Mouse (Mus musculus): ENCODE data around the gene Cfap97. TPM values are rescaled to one million over a fixed set of nuclear protein-coding genes. Genes with fewer than 3 reads are reported as not detected.

The Cfap97 gene
- total and polyA plus RNA-seq, 2 experiments from 2014 or later = 22.1 to 24.4 TPM

GRCm38 (mm10) chr8:46210404-46211315, 59.1 kb downstream of the Cfap97 start, which contains the start of gene Slc25a4:
Gene Slc25a4 (minus strand): TSS chr8:46211284.
- 2% methylated on average over 79 of the region's 84 CpGs for WGBS
- 0 out of 2 replicates have a peak, but pooled peaks have one; percentile 3 for TF ChIP-seq CTCF (IDR thresholded peaks at IDR 0.05; ENCODE audit: low read depth)
- Histone ChIP-seq H3K36me3 (ENCODE audit: insufficient read depth) (peaks cover 34% of the 10 kb centered on the region), H3K4me3 (ENCODE audit: low read depth, low read length) (peak within 1 kb of the TSS; percentile 69), H3K9ac (peak within 1 kb of the TSS; percentile 93), H3K4me2 (ENCODE audit: low read depth) (peak within 1 kb of the TSS; percentile 84), H3K4me1 (ENCODE audit: insufficient read depth) (peaks cover 15% of the 10 kb centered on the region), H3K27me3 (ENCODE audit: insufficient read depth, low read length) (no peaks in the 10 kb centered on the region), H3K9me3 (ENCODE audit: low read length) (no peaks in the 10 kb centered on the region), H3K27ac (ENCODE audit: low read depth, low read length) (peak within 1 kb of the TSS; percentile 97)
- peak; percentile 98 for ATAC-seq
- DNase-seq = peak; percentile 96

DNA sequence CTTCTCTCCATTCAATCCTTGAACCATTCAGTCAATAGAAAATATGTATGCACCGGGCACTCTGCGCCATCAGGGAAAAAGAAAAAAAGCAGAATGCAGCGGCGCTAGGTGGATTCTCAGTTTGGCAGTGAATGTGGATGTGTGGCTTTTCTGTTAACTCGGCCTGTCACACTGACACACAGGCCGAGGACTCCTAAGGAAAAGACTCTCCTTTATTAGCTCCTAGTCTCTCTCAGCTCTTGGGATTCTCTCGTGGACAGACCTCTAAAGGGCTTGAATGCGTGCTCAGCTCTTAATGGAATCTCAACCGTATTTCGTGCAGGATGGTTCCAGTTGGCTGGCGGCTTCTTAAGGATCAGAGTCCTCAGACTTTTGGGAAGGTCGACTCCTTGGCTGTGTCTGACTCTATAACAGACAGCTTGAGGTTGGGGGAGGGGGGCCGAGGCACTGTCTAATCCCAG, 60.1 kb downstream of the Cfap97 start:
- peak overlapping the region; percentile 97 for H3K27ac ChIP-seq (ENCODE audit: low read depth, low read length)
- H3K9ac ChIP-seq = peak overlapping the region; percentile 93
- peak overlapping the region; percentile 84 for H3K4me2 ChIP-seq (ENCODE audit: low read depth)
- WGBS = 5% methylated on average over 13 of the region's 13 CpGs
- H3K27me3 ChIP-seq (ENCODE audit: insufficient read depth, low read length) = no peaks in the 10 kb centered on the region
- H3K9me3 ChIP-seq (ENCODE audit: low read length) = no peaks in the 10 kb centered on the region
- peak overlapping the region; percentile 69 for H3K4me3 ChIP-seq (ENCODE audit: low read depth, low read length)
- DNase-seq (peak; percentile 69), ATAC-seq (peak; percentile 0; the same call in 1 of the 2 replicates)
- H3K4me1 ChIP-seq (ENCODE audit: insufficient read depth) = peaks cover 15% of the 10 kb centered on the region
- no peak for TF ChIP-seq CTCF (IDR thresholded peaks at IDR 0.05; ENCODE audit: low read depth)
- peaks cover 24% of the 10 kb centered on the region for H3K36me3 ChIP-seq (ENCODE audit: insufficient read depth)

- peaks cover 20% of the 10 kb centered on the region for H3K36me3 ChIP-seq (ENCODE audit: insufficient read depth)
- no peak overlapping the region for H3K4me2 ChIP-seq (ENCODE audit: low read depth)
- no peak overlapping the region for H3K9ac ChIP-seq
- no peaks in the 10 kb centered on the region for H3K27me3 ChIP-seq (ENCODE audit: insufficient read depth, low read length)
- DNase-seq = no peak
- H3K27ac ChIP-seq (ENCODE audit: low read depth, low read length) = no peak overlapping the region
- no peak for ATAC-seq
- H3K4me1 ChIP-seq (ENCODE audit: insufficient read depth) = peaks cover 15% of the 10 kb centered on the region
- TF ChIP-seq CTCF (IDR thresholded peaks at IDR 0.05; ENCODE audit: low read depth) = no peak
- no peaks in the 10 kb centered on the region for H3K9me3 ChIP-seq (ENCODE audit: low read length)
- no peak overlapping the region for H3K4me3 ChIP-seq (ENCODE audit: low read depth, low read length)
- 51% methylated on average over 7 of the region's 7 CpGs for WGBS
Observed at GRCm38 (mm10) chr8:46212194-46212593, 60.6 kb downstream of the Cfap97 start.

DNA sequence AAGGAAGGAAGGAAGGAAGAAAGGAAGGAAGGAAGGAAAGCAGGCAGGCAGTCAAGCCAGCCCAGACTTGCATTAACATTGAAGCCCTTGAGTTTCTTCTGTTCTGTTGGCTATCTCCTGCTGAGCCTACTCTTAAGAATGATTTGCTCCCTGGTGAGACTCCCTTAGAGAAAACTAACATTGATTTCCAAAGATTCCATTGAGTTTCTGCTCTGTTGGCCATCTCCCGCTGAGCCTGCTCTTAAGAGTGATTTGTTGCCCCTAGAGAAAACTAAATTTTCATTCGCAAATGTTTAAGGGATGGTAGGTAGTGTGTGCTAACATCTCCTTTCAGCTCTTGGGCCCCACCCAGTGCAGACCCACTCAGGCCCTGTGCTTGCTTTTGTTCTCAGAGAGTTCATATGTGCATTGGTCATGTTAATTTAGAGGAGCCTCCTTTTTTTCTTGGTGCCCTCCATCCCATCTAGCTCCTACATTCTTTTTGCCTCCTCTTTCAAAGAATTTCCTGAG, 62.5 kb downstream of the Cfap97 start:
- no peaks in the 10 kb centered on the region for H3K9me3 ChIP-seq (ENCODE audit: low read length)
- no peak overlapping the region for H3K4me3 ChIP-seq (ENCODE audit: low read depth, low read length)
- WGBS = 21% methylated on average over 2 of the region's 2 CpGs
- peaks cover 3% of the 10 kb centered on the region for H3K36me3 ChIP-seq (ENCODE audit: insufficient read depth)
- H3K4me1 ChIP-seq (ENCODE audit: insufficient read depth) = peaks cover 10% of the 10 kb centered on the region
- ATAC-seq = no peak
- no peak overlapping the region for H3K9ac ChIP-seq
- TF ChIP-seq CTCF (IDR thresholded peaks at IDR 0.05; ENCODE audit: low read depth) = no peak
- no peaks in the 10 kb centered on the region for H3K27me3 ChIP-seq (ENCODE audit: insufficient read depth, low read length)
- H3K4me2 ChIP-seq (ENCODE audit: low read depth) = no peak overlapping the region
- no peak for DNase-seq
- no peak overlapping the region for H3K27ac ChIP-seq (ENCODE audit: low read depth, low read length)

- Histone ChIP-seq H3K9me3 (ENCODE audit: low read length) (no peaks in the 10 kb centered on the region), H3K27ac (ENCODE audit: low read depth, low read length) (peak overlapping the region; percentile 47), H3K4me1 (ENCODE audit: insufficient read depth) (no peaks in the 10 kb centered on the region), H3K36me3 (ENCODE audit: insufficient read depth) (no peaks in the 10 kb centered on the region), H3K27me3 (ENCODE audit: insufficient read depth, low read length) (no peaks in the 10 kb centered on the region), H3K4me3 (ENCODE audit: low read depth, low read length) (peak overlapping the region; percentile 35), H3K4me2 (ENCODE audit: low read depth) (peak overlapping the region; percentile 50), H3K9ac (peak overlapping the region; percentile 52)
- ATAC-seq = peak; percentile 91
- no peak for TF ChIP-seq CTCF (IDR thresholded peaks at IDR 0.05; ENCODE audit: low read depth)
- DNase-seq = peak; percentile 81
- whole genome bisulfite sequencing = 1% methylated on average over 14 of the region's 14 CpGs
Observed at GRCm38 (mm10) chr8:46216838-46217237, 65.3 kb downstream of the Cfap97 start.

GRCm38 (mm10) chr8:46220566-46220965, 69.0 kb downstream of the Cfap97 start:
- Histone ChIP-seq H3K36me3 (ENCODE audit: insufficient read depth) (no peaks in the 10 kb centered on the region), H3K4me2 (ENCODE audit: low read depth) (no peak overlapping the region), H3K4me1 (ENCODE audit: insufficient read depth) (no peaks in the 10 kb centered on the region), H3K4me3 (ENCODE audit: low read depth, low read length) (no peak overlapping the region), H3K27ac (ENCODE audit: low read depth, low read length) (no peak overlapping the region), H3K9me3 (ENCODE audit: low read length) (no peaks in the 10 kb centered on the region), H3K9ac (no peak overlapping the region), H3K27me3 (ENCODE audit: insufficient read depth, low read length) (no peaks in the 10 kb centered on the region)
- DNase-seq (no peak), ATAC-seq (no peak)
- TF ChIP-seq CTCF (IDR thresholded peaks at IDR 0.05; ENCODE audit: low read depth) = no peak
- 75% methylated on average over 3 of the region's 3 CpGs for WGBS

DNA sequence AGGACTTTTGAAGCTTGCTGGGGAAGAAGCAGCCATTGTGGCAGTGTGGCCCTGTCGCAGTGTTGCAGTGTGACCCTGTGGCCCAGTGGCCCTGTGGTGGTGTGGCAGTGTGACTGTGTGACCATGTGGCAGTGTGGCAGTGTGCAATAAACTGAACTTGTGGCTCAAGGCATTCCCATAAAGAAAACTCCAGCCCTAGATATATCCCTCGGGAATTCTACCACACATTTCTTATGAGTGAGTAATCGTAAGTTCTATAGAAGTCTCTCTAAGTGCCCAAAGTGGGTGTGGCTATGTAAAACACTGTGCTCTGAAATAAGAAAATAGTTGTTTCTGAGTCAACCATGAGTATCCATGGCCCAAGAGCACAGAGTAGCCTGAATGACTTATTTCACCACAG, 73.9 kb downstream of the Cfap97 start:
- DNase-seq (no peak), ATAC-seq (no peak)
- Histone ChIP-seq H3K9me3 (ENCODE audit: low read length) (no peaks in the 10 kb centered on the region), H3K9ac (no peak overlapping the region), H3K27ac (ENCODE audit: low read depth, low read length) (no peak overlapping the region), H3K4me1 (ENCODE audit: insufficient read depth) (no peaks in the 10 kb centered on the region), H3K4me2 (ENCODE audit: low read depth) (no peak overlapping the region), H3K4me3 (ENCODE audit: low read depth, low read length) (no peak overlapping the region), H3K36me3 (ENCODE audit: insufficient read depth) (no peaks in the 10 kb centered on the region), H3K27me3 (ENCODE audit: insufficient read depth, low read length) (no peaks in the 10 kb centered on the region)
- WGBS = 75% methylated on average over 3 of the region's 3 CpGs
- no peak for TF ChIP-seq CTCF (IDR thresholded peaks at IDR 0.05; ENCODE audit: low read depth)

Measured in forebrain, postnatal 0 days (tissue).